Mouse (Mus musculus) cerebellum, adult (tissue): Measurements from ENCODE around the gene Msn.
"Not testable (repeated sequence)": the region's sequence is repeated elsewhere in the genome, so short reads cannot be mapped to it uniquely, and the experiment has no call there.

Source experiments
- ATAC-seq: cut with Nextera tagmentation; 2 replicates; pipeline ENCODE4 v1.9.2; 2017; ENCODE audit warnings: mild to moderate bottlenecking, moderate library complexity, mixed read lengths; ENCODE audit not compliant: insufficient number of reproducible peaks, low FRiP score, low TSS enrichment

Msn gene

DNA sequence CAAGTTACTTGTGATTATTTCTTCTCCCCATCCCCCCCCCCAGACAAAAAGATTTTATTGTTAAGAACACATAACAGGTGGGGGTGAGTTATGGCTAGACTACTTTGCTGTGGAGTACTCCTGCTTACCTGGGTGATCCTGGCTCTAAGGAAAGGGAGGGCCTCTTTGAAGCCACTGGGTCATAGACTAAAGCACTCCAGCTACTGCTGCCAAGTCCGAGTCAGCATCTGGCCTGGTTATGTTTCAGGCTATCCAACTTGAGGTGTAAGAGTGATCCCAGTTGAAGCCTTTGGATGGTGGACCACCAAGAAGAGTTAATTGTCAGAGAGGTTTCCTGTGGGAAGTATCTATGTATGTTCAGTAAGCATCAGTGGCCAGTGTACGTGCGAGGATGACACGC lies 39.7 kb downstream of the Msn start:
- no peak for ATAC-seq

DNA sequence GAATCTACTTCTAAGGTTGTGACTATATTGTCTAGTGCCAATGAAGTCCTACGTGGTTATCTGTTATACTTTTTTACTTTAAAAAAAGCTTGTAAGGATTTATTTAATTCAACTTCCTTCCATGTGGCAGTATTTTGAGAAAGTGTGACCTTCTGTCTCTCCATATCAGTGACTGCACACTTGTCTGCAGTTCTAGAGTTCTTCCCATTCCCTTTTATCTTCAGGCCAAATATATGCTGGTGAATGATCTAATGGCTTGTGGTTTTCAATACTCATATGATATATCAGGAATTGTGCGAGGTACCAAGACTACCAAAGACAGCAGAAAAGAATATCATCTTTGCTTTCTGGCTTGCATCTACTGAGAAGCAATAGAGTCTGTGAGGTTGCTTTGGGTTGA lies 43.4 kb downstream of the Msn start:
- ATAC-seq = no peak

DNA sequence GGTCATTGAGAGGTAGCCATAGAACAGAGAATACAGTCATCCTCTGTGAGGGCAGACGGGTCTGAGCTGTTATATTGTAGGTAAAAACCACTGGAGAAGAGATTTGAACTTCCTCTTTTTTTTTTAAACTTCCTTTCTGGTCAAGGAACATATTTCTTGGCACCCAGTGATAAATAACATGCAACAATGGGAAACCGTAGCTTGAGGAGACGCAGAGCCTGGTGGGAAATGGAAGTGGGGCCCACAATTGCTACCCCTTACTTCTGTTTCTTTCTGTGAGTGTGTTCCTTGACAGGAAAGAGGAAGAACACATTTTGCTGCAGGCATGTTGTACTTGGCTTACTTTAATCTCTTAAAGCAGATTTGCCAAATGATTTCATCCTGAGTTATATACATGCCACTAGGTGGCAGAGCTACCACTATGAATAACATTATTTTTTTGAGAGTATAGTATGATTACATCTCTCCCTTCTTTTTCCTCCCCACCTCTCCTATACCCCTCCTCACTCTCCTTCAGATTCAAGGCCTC lies 49.2 kb downstream of the Msn start:
- no peak for ATAC-seq

DNA sequence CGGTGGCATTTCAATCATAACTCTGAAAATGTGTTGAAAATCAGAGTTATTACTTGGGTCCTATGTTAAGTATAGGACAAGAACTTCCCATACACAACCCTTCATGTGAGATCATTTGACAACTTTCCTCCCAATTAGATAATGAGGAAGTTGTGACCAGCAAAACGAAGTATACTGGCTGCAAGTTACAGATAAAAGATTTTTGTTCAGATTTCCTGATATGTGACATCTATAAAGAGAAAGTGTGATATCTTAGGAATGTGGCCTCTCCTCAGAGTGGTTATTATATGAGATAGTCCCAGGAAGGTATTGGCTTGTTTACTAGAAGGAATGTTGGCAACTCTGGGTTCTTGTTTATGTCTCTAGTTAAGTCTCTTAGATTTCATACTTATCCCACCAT lies 52.4 kb downstream of the Msn start:
- ATAC-seq = no peak

DNA sequence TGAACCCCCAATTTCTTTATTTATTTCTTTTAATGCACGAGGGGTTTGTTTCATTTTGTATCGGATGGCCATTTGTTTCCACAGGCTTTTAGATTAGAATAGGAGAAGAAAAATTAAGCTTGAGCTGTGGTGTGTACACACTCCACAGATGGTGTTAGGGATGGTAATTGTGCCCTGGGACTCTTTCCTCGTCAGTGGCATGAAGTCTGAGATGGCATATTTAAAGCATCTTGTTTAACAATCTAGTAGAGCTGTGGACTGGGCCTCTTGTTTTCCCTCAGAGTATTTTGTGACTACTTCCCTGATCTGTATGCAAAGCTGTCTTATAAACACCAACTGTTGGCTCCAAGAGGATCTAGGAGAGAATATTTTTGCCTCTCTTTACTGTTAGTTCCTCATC lies 57.5 kb downstream of the Msn start:
- no peak for ATAC-seq

DNA sequence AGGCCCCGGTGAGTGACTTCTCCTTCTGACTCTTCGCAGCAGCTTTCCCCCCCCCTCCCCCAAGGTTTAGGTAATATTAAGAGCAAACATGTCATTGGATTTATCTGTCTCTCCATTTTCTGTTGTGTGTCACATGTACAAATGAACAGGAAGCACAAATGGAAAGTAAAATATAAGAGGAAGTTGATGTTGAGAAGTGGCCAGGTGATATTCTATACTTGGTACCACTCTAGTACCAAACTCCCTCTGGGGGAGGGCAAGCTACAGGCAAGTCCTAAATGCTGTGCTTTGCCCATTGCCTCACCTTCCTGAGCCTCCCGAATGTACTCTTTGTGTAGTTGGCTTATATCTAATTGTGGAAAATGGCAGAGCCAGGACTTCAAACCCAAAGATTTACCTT lies 62.1 kb downstream of the Msn start:
- no peak for ATAC-seq

DNA sequence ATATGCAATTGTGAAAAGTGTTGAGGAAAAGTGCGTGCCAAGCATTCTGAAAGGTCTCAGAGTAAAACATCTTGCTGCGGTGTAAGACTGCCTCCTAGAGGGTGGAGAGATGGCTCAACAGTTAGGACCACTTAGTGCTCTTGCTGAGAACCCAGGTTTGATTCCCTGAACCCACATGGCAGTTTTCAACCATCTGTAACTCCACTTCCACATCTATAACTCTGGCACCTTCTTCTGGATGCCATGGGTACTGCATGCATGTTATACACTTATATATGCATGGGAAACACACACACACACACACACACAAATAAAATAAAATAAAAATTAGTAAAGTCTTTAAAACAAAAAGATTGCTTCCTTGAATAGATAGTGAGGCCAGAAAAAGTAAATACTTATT lies 66.7 kb downstream of the Msn start:
- no peak for ATAC-seq

DNA sequence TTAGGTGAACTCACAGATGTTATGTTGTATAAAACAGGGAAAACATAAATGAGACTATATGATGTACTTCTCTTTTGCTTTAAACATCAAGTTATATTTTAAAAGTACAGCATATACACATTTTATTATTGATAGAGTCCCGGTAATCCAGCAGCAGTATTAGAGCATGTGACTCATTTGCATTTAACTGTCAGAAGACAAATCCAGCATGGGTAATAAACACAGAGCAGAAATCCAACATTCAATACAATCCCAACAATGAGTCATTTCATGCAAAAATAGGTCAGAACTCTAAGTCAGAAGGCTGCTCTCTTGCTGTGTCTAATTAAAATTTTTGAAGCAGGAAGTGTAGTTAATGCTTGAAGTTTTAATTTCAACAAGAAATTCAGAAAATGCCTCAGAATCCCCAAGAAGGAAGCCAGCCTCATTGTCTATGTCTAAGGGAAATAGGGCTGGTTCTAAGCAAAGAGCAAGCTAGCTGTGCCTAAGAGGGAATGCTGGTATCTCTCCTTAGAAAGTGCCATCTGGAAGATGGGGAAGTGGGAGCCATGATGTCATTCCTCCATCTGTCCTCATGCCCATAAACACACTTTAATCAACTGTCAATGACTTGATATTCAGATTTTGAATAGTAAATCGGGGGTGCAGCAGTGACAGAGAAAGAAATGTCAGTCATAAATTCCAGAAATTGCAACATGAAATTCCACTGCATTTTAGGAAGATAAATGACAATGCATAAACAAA lies 76.0 kb downstream of the Msn start:
- ATAC-seq = peak; percentile 83; the same call in 1 of the 2 replicates

DNA sequence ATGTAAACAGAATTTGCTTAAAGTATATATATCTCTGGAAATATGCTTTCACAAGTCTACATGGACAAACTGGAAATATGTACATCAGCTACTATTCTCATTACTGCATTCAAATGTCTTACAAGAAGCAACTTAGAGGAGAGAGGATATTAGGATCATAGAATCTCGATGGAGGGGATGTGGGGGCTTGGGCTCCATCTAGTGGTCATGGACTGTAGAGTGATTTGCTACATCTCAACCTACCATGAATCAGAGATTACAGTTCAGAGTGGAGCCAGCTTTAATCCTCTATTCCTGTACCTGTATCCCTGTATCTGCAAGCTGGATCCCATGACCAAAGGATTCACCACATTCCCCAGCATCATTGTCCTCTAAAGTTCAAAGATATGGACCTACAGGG lies 82.6 kb downstream of the Msn start:
- ATAC-seq = peak; percentile 66; the same call in 1 of the 2 replicates

DNA sequence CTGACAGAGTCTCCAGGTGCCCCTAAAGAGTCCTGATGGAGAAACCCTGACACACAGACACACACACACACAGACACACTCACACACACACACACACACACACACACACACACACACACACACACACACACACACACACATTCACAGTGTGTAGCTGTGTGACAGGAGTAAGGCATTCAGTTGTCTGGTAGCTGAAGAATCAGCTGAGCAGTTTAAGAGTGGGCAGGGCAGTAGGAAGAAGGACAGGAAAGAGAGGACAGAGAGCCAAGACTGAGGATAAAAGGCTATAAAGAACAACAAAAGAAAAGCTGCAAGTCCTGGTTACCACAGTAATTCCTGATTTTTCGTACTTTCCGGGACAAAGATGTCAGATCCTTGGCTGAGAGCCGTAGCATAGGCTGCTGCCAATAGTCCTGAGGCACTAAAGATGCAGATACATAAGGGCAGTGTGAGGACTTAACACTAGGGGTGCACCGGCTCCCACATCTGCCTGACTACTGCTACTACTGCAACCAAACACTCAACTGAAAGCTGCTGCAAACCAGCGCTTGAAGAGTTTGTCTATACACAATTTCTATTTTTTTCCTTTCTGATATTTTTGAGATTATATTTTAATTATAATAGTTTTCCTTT lies 88.4 kb downstream of the Msn start:
- ATAC-seq = no peak

DNA sequence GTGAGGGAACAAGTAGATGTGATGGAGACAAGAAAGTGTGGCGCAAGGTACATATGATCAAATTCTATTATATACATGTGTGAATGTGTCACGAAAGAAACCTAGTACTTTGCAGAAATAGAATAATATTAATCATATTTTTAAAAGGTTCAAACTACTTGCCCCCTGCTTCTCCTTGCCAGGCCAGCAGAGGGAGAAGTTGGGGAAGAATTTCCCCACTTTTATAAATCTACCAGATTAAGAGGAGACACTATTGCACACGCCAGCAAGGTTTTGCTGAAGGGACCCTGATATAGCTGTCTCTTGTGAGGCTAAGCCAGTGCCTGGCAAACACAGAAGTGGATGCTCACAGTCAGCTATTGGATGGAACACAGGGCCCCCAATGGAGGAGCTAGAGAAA lies 109.3 kb downstream of the Msn start:
- ATAC-seq = not testable (repeated sequence)

DNA sequence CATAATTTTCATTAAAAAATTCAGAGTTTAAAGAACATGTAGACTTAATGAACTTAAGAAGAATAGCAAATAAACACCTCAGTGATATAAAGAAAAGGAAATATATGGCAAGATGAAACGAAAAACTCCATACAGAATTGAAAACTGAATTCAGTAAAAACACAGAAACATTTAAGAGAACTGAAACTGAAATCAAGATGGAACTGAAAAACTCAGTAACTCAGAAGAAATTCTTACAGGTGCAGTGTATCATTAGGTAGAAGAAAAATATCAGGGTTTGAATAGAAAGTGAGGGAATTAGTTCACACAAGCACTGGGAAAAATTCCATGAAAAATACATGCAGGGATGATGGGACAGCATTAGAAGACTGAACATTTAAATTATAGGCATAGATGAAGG lies 111.0 kb downstream of the Msn start:
- ATAC-seq = no peak

DNA sequence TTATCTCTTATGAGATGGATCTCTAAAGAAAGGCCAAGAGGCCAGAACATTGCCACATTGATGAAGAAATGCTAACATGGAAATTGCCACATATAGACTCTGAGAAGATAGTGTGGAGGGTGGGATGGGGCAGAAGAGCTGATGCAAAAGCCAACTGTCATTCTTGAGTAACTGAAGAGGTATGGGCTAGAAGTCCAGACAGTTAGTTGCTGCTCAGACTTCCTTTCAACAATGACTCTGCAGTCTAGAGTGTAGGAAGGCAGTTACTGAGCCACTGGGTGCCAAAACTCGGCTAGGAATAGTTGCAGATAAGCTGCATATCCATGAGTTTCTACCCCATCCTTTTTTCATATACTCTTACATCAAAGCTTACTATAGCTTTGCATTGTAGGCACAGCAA lies 122.2 kb downstream of the Msn start:
- no peak for ATAC-seq
